Mouse (Mus musculus) neural tube, embryonic 12.5 days (tissue): ENCODE data around the gene Cep41. TPM values are rescaled to one million over a fixed set of nuclear protein-coding genes. Genes with fewer than 3 reads are reported as not detected.

Experiments
- ATAC-seq: fragments of 200-750 bp; cut with Nextera tagmentation; 2 replicates; pipeline ENCODE4 v1.8.0; 2017; ENCODE audit warnings: low read depth, mild to moderate bottlenecking, moderate TSS enrichment, moderate library complexity; ENCODE audit not compliant: low FRiP score
- H3K27ac ChIP-seq: fragments of 300-500 bp; sonication (generic); 2 replicates; pipeline ENCODE4 v1.5.1; 2016
- H3K27me3 ChIP-seq: fragments of 300-500 bp; sonication (generic); replicated peaks from 2 replicates; pipeline ENCODE4 v1.6.1; 2016; ENCODE audit warnings: mild to moderate bottlenecking
- H3K36me3 ChIP-seq: fragments of 300-500 bp; sonication (generic); 2 replicates; pipeline ENCODE4 v1.6.1; 2016; ENCODE audit warnings: mild to moderate bottlenecking
- H3K4me1 ChIP-seq: fragments of 300-500 bp; sonication (generic); 2 replicates; pipeline ENCODE4 v1.6.1; 2016
- H3K4me2 ChIP-seq: fragments of 300-500 bp; sonication (generic); replicated peaks from 2 replicates; pipeline ENCODE4 v1.6.1; 2016; ENCODE audit warnings: mild to moderate bottlenecking
- H3K4me3 ChIP-seq: fragments of 300-500 bp; sonication (generic); 2 replicates; pipeline ENCODE4 v1.5.1; 2016
- H3K9ac ChIP-seq: fragments of 300-500 bp; sonication (generic); 2 replicates; pipeline ENCODE4 v1.6.1; 2016; ENCODE audit warnings: mild to moderate bottlenecking
- H3K9me3 ChIP-seq: fragments of 300-500 bp; sonication (generic); 2 replicates; pipeline ENCODE4 v1.6.1; 2016; ENCODE audit warnings: mild to moderate bottlenecking
- WGBS: fragments of 180-500 bp; shearing (Covaris S2); methylation state at CpG from one replicate; pipeline ENCODE4 v1.1.7; 2016; 5-methylcytosine and 5-hydroxymethylcytosine counted together
- polyA plus RNA-seq: library from polyadenylated mRNA; unstranded; fragments of >200 nt; fragmentation: Nextera tagmentation; extraction: Ambion mirVana; gene quantifications from 2 replicates; pipeline ENCODE4 v1.2.1, GENCODE M21; 2016

The Cep41 gene
- polyA plus RNA-seq, 1 experiment from 2014 or later: 21.6 TPM

DNA sequence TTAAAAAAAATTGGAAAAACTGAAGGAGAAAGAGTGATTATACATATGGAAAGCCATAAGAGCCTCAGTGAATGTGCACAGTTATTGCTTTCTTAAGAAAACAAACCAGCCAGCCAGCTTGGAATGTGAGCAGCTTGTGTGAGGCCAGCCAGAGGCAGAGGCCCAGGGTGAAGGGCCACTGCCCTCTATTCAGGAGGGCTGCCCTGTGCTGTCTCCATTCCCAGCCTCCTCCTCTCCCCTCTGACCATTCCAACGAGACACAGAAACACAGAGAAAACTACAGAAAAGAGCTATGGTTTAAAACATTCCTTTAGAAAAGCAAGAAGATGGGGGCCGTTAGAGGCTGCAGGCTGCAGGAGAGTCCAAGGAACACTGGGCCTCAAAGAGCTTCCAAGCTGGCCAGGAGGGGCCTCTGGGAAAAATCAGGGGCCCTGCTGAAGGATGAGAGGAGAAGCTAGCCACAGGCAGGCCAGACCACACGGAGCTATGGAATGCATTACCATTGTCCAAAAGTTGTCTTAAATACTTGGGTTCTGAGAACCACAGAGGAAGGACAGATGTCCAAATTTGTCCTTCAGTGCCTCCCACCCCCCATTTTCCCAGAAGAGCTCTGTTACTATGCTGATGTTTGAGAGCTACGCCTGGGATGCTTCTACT lies 57.2 kb downstream of the Cep41 start:
- 21% methylated on average over 4 of the region's 4 CpGs for WGBS

GRCm38 (mm10) chr6:30635361-30635862 lies 58.1 kb downstream of the Cep41 start:
- WGBS: 43% methylated on average over 8 of the region's 8 CpGs
- Histone ChIP-seq H3K4me1 (peaks cover 11% of the 10 kb centered on the region), H3K36me3 (no peaks in the 10 kb centered on the region), H3K4me3 (no peak overlapping the region), H3K9ac (no peak overlapping the region), H3K27me3 (no peaks in the 10 kb centered on the region), H3K27ac (0 out of 2 replicates have a peak overlapping the region, but pooled peaks have one; percentile 34), H3K9me3 (no peaks in the 10 kb centered on the region), H3K4me2 (no peak overlapping the region)
- no peak for ATAC-seq

More for the DNA sequence above, 57.2 kb downstream of the Cep41 start:
- Histone ChIP-seq H3K9ac (0 out of 2 replicates have a peak overlapping the region, but pooled peaks have one; percentile 17), H3K9me3 (no peaks in the 10 kb centered on the region), H3K4me3 (no peak overlapping the region), H3K27ac (peak overlapping the region; percentile 16; the same call in 1 of the 2 replicates), H3K36me3 (no peaks in the 10 kb centered on the region), H3K4me2 (no peak overlapping the region), H3K4me1 (peaks cover 11% of the 10 kb centered on the region), H3K27me3 (no peaks in the 10 kb centered on the region)
- ATAC-seq: no peak

GRCm38 (mm10) chr6:30629989-30630388 lies 63.6 kb downstream of the Cep41 start:
- no peaks in the 10 kb centered on the region for H3K27me3 ChIP-seq
- H3K4me2 ChIP-seq: no peak overlapping the region
- H3K9me3 ChIP-seq: no peaks in the 10 kb centered on the region
- no peak overlapping the region for H3K27ac ChIP-seq
- ATAC-seq: no peak
- 94% methylated on average over 1 of the region's 1 CpGs for WGBS
- H3K4me1 ChIP-seq: peaks cover 6% of the 10 kb centered on the region
- H3K4me3 ChIP-seq: no peak overlapping the region
- no peaks in the 10 kb centered on the region for H3K36me3 ChIP-seq
- H3K9ac ChIP-seq: no peak overlapping the region

- no peaks in the 10 kb centered on the region for H3K36me3 ChIP-seq
- H3K4me3 ChIP-seq: no peak overlapping the region
- 36% methylated on average over 6 of the region's 6 CpGs for WGBS
- H3K9ac ChIP-seq: no peak overlapping the region
- peak; percentile 75 for ATAC-seq
- no peaks in the 10 kb centered on the region for H3K9me3 ChIP-seq
- no peaks in the 10 kb centered on the region for H3K27me3 ChIP-seq
- no peak overlapping the region for H3K4me2 ChIP-seq
- peaks cover 6% of the 10 kb centered on the region for H3K4me1 ChIP-seq
- no peak overlapping the region for H3K27ac ChIP-seq
Measured at GRCm38 (mm10) chr6:30628152-30628551, 65.4 kb downstream of the Cep41 start.

GRCm38 (mm10) chr6:30624763-30625162 lies 68.8 kb downstream of the Cep41 start:
- Histone ChIP-seq H3K4me2 (no peak overlapping the region), H3K36me3 (no peaks in the 10 kb centered on the region), H3K27ac (no peak overlapping the region), H3K9ac (no peak overlapping the region), H3K4me1 (peaks cover 6% of the 10 kb centered on the region), H3K27me3 (no peaks in the 10 kb centered on the region), H3K4me3 (no peak overlapping the region), H3K9me3 (no peaks in the 10 kb centered on the region)
- WGBS: 96% methylated on average over 9 of the region's 9 CpGs
- no peak for ATAC-seq

DNA sequence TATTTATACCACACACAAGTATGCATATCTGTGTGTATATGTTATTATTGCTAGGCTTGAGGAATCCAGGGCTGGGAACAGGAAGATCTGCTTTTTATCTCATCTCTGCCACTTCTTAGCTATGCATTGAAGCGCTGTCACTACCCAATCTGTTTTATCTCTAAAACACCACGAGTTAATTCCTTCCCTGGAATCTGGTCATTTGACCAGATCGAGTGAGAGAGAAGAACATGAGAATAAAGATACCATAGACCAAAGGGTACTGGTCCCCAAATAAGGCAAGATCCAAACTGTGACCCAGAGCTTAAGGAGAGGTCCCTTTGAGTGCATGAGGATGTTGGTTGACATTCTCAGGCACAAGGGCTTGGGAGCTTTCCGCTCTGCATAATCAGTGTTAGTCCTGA lies 71.6 kb downstream of the Cep41 start:
- no peak overlapping the region for H3K4me2 ChIP-seq
- peaks cover 20% of the 10 kb centered on the region for H3K4me1 ChIP-seq
- H3K4me3 ChIP-seq: no peak overlapping the region
- no peaks in the 10 kb centered on the region for H3K36me3 ChIP-seq
- H3K27ac ChIP-seq: no peak overlapping the region
- 89% methylated on average over 4 of the region's 4 CpGs for WGBS
- H3K9me3 ChIP-seq: no peaks in the 10 kb centered on the region
- H3K27me3 ChIP-seq: no peaks in the 10 kb centered on the region
- no peak overlapping the region for H3K9ac ChIP-seq
- ATAC-seq: no peak

- H3K4me1 ChIP-seq: peaks cover 30% of the 10 kb centered on the region
- no peak for ATAC-seq
- no peak overlapping the region for H3K27ac ChIP-seq
- no peak overlapping the region for H3K9ac ChIP-seq
- 94% methylated on average over 6 of the region's 6 CpGs for WGBS
- no peaks in the 10 kb centered on the region for H3K27me3 ChIP-seq
- H3K36me3 ChIP-seq: no peaks in the 10 kb centered on the region
- H3K4me3 ChIP-seq: no peak overlapping the region
- no peak overlapping the region for H3K4me2 ChIP-seq
- H3K9me3 ChIP-seq: no peaks in the 10 kb centered on the region
Measured at GRCm38 (mm10) chr6:30620994-30621393, 72.6 kb downstream of the Cep41 start.

DNA sequence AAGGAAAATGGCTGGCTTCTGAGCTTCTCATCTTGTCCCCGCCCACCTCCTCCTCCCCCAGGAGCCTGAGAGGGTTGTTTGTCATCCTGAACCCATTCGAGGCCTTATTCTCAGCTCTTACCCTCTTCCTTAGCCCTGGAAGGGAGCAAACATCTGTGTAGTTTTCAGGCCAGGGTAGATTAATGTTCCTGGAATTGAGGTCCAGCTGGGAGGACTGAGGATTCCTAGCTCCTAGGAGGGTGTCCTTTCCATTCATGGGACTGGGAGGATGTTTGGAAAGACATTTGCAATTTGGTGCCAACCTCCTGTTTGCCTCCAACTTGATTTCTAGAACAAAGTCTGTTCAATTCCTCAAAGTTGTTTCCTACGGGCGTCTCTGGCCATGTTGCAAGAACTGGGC lies 73.0 kb downstream of the Cep41 start:
- Histone ChIP-seq H3K27me3 (no peaks in the 10 kb centered on the region), H3K9ac (no peak overlapping the region), H3K9me3 (no peaks in the 10 kb centered on the region), H3K4me3 (no peak overlapping the region), H3K27ac (no peak overlapping the region), H3K4me2 (no peak overlapping the region), H3K36me3 (no peaks in the 10 kb centered on the region), H3K4me1 (peaks cover 34% of the 10 kb centered on the region)
- WGBS: 82% methylated on average over 4 of the region's 4 CpGs
- no peak for ATAC-seq

GRCm38 (mm10) chr6:30619606-30620005 lies 73.9 kb downstream of the Cep41 start:
- no peak for ATAC-seq
- WGBS: 67% methylated on average over 5 of the region's 5 CpGs
- H3K9ac ChIP-seq: no peak overlapping the region
- no peak overlapping the region for H3K4me2 ChIP-seq
- H3K27me3 ChIP-seq: no peaks in the 10 kb centered on the region
- H3K27ac ChIP-seq: no peak overlapping the region
- no peaks in the 10 kb centered on the region for H3K9me3 ChIP-seq
- H3K36me3 ChIP-seq: no peaks in the 10 kb centered on the region
- H3K4me1 ChIP-seq: peaks cover 36% of the 10 kb centered on the region
- H3K4me3 ChIP-seq: no peak overlapping the region

DNA sequence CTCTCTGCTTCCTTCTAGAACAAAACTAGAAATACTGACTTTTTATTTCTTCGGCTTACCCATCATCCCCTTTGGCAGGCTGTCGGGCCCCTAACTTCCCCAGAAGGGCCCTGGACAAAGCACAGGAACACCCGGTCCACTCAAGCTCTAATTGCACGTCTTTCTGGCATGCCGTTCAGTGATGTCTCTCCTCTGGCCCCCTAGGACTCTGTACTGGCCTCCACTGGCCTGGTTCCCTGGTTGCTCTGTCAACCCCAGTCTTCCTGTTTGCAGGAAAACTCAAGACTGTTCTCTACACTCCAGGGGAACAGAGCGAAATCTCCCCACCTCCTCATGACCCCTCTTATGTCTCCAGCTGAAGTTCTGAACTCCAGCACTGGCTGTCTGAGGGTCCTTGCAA lies 74.8 kb downstream of the Cep41 start:
- 28% methylated on average over 6 of the region's 6 CpGs for WGBS
- Histone ChIP-seq H3K4me3 (no peak overlapping the region), H3K4me1 (peaks cover 36% of the 10 kb centered on the region), H3K27me3 (no peaks in the 10 kb centered on the region), H3K36me3 (no peaks in the 10 kb centered on the region), H3K9me3 (no peaks in the 10 kb centered on the region), H3K27ac (no peak overlapping the region), H3K4me2 (peak overlapping the region; percentile 57; the same call in 1 of the 2 replicates), H3K9ac (no peak overlapping the region)
- no peak for ATAC-seq

DNA sequence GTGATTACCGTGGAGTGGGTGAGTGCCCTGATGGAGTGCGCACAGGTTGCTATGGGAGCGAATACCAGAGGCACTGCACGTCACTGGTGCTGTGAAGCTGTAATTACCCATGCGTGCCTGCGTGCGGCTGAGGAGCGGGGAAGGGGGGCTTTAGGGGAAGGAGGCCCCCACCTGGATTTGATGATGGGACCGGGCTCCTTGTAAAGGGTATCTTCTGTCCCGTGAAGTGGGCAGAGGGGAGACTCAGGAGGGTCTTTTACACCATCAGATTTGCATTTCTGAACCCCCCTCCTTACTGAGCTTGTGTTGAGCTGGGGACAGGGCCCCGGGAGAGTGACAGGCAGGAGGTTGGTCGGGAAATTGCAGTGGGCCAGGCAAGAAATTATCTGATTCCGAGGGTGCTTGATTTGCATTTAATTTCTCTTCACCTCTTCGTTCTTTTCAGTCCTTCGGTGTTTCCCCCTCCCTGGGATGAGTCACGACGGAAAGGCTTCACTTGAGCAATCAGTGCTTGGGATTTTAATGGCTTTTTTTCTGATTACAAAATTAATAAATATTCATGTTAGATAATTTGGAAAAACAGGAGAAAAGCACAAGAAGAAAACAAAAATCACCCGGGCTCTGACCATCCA lies 75.5 kb downstream of the Cep41 start:
- Histone ChIP-seq H3K36me3 (no peaks in the 10 kb centered on the region), H3K9me3 (no peaks in the 10 kb centered on the region)
- WGBS: 1% methylated on average over 18 of the region's 18 CpGs

GRCm38 (mm10) chr6:30617020-30617958 lies 76.3 kb downstream of the Cep41 start:
- 2% methylated on average over 13 of the region's 13 CpGs for WGBS
- Histone ChIP-seq H3K27me3 (no peaks in the 10 kb centered on the region), H3K4me1 (peaks cover 36% of the 10 kb centered on the region), H3K4me2 (peak overlapping the region; percentile 57), H3K27ac (peak overlapping the region; percentile 72), H3K9ac (0 out of 2 replicates have a peak overlapping the region, but pooled peaks have one; percentile 38), H3K36me3 (no peaks in the 10 kb centered on the region), H3K9me3 (no peaks in the 10 kb centered on the region), H3K4me3 (peak overlapping the region; percentile 9; the same call in 1 of the 2 replicates)
- peak; percentile 49; the same call in 1 of the 2 replicates for ATAC-seq

More for the DNA sequence above, 75.5 kb downstream of the Cep41 start:
- Histone ChIP-seq H3K9ac (peak overlapping the region; percentile 38; the same call in 1 of the 2 replicates), H3K4me3 (peak overlapping the region; percentile 9), H3K4me1 (peaks cover 36% of the 10 kb centered on the region), H3K4me2 (peak overlapping the region; percentile 57), H3K27me3 (no peaks in the 10 kb centered on the region), H3K27ac (peak overlapping the region; percentile 72)
- peak; percentile 90 for ATAC-seq
